Mouse (Mus musculus): ENCODE results near the gene Arf3.

DNA sequence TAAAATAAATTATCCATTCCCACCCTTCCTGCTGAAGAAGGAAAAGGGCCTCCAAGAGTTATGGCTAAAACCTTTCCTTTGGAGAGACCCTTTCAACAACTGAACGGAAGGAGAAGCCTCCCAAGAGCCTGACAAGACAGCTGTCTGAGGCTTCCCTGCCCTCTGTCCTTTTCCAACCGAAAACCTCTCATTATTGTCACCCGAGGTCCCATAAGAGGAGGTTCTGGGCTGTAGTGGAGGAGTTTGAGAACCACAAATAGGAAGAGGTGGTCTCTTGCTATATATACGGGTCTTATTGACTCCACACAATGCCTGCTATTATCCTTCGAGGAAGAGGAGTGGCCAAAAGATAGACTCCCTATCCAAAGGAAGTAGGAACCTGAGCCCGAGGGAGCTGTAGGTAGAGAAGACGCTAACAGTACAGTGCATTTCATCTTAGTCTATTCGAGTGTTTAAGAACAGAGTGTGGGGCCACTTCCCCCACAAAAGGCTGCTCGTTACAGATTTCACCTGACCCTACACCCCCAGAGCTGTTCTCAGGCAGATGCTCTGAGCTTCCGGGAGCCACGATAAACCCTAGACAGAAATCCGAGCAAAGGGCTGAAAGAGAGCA, 8.9 kb upstream of the Arf3 start:
- no peak for TF ChIP-seq POLR2A (IDR thresholded peaks at IDR 0.05; ENCODE audit: insufficient read length, low read depth)
- no peak for TF ChIP-seq REST (IDR thresholded peaks at IDR 0.05; ENCODE audit: insufficient read depth, insufficient read length)
- no peak for TF ChIP-seq MAX (IDR thresholded peaks at IDR 0.05; ENCODE audit: low read depth)
- TF ChIP-seq USF1 (IDR thresholded peaks at IDR 0.05; ENCODE audit: low read depth), result no peak
